Mouse (Mus musculus) erythroblast, adult 5-6 weeks (primary cell): ENCODE measurements around the gene Itih2. TPM values are rescaled to one million over a fixed set of nuclear protein-coding genes. Genes with fewer than 3 reads are reported as not detected.

ENCODE experiments used
- ATAC-seq: replicated peaks from 2 replicates; pipeline ENCODE4 v1.8.0; 2016; ENCODE audit warnings: moderate number of reproducible peaks, mild to moderate bottlenecking, moderate TSS enrichment, inconsistent platforms; ENCODE audit not compliant: poor library complexity, low FRiP score, severe bottlenecking
- total RNA-seq, 2 experiments: library from RNA; stranded (forward) in 1 of 2; stranded (reverse) in 1 of 2; fragments of 150-400 nt in 1 of 2; fragments of 200-764, 138-1000 nt in 1 of 2; gene quantifications; 2 replicates each; pipeline versions ENCODE4 v1.2.3 to v1.2.4; 2015 to 2017; ENCODE audit warnings: low replicate concordance in 2 of 2

Gene Itih2
- total RNA-seq, 2 experiments from 2014 or later = not detected

- no peak for ATAC-seq
These were observed 81.7 kb downstream of the Itih2 start for GRCm38 (mm10) chr2:10049456-10049855.

- ATAC-seq = peak; percentile 95
These were observed 82.7 kb downstream of the Itih2 start, which contains the start of gene Taf3 for GRCm38 (mm10) chr2:10048461-10048860. Gene Taf3 (minus strand): TSS chr2:10048596.

DNA sequence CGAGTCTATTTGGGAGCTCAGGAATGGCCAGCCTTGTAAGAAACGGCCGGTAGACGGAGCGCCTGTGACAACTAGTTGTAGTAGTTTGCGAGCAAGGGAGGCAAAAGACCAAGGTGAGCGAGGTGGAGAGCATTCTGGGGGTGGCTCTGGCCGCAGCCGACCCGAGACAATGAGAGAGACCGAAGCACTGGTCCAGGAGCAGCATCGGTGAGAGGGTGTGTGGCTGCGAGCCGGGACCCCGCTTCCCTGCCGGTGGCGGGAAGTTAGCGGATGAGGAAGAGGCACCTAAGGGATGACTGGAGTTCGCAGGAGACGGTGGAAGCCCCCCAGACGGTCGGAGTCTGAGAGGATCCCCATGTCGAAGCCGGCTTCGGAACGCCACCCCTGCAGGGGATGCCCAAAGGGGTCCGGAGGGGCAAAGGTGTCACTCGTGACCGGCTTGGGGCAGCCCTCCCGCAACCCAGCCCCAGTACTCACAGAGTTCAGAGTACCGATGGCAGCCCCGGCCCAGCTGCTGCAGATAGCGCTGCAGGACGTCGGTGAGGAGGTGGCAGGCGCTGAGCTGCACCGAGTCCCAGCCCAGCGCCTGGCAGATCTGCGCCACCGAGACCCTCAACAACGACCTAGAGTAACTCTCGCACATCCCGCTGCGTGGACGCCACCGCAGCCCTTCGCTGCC, 83.3 kb downstream of the Itih2 start:
- ATAC-seq = peak; percentile 56

Other genes with a start within 250 kb of the Itih2 start
- gene 9230102O04Rik, start 241.9 kb downstream of the Itih2 start, total RNA-seq (2015; ENCODE audit: low replicate concordance) = not detected in 2 replicates
- gene 9230102O04Rik, start 241.9 kb downstream of the Itih2 start, total RNA-seq (2017; ENCODE audit: low replicate concordance) = not detected in 2 replicates
- 0.42 and 1.5 TPM in 2 replicates for gene Gata3, start 241.4 kb downstream of the Itih2 start, total RNA-seq (2015; ENCODE audit: low replicate concordance)
- gene Gata3, start 241.4 kb downstream of the Itih2 start, total RNA-seq (2017; ENCODE audit: low replicate concordance) = 0.56 and 1.4 TPM in 2 replicates
- gene Taf3, start 82.8 kb downstream of the Itih2 start, total RNA-seq (2015; ENCODE audit: low replicate concordance) = 5.9 and 9.6 TPM in 2 replicates
- 3.5 and 3.8 TPM in 2 replicates for gene Taf3, start 82.8 kb downstream of the Itih2 start, total RNA-seq (2017; ENCODE audit: low replicate concordance)
- gene Atp5c1, start 50.9 kb downstream of the Itih2 start, total RNA-seq (2015; ENCODE audit: low replicate concordance) = 157 and 158 TPM in 2 replicates
- 107 and 112 TPM in 2 replicates for gene Atp5c1, start 50.9 kb downstream of the Itih2 start, total RNA-seq (2017; ENCODE audit: low replicate concordance)
- gene Kin, start 50.8 kb downstream of the Itih2 start, total RNA-seq (2015; ENCODE audit: low replicate concordance) = 75.3 and 77.3 TPM in 2 replicates
- 149 and 186 TPM in 2 replicates for gene Kin, start 50.8 kb downstream of the Itih2 start, total RNA-seq (2017; ENCODE audit: low replicate concordance)
- 2.9 and 5.0 TPM in 2 replicates for gene Itih5, start 22.2 kb upstream of the Itih2 start, total RNA-seq (2015; ENCODE audit: low replicate concordance)
- 1.9 and 2.2 TPM in 2 replicates for gene Itih5, start 22.2 kb upstream of the Itih2 start, total RNA-seq (2017; ENCODE audit: low replicate concordance)
- 0.77 TPM in 1 of 2 replicates, not detected in the other for gene Sfmbt2, start 239.1 kb upstream of the Itih2 start, total RNA-seq (2015; ENCODE audit: low replicate concordance)
- gene Sfmbt2, start 239.1 kb upstream of the Itih2 start, total RNA-seq (2017; ENCODE audit: low replicate concordance) = 0.17 and 0.28 TPM in 2 replicates